Mouse (Mus musculus) ovary, postnatal 10 days (tissue): ENCODE results near the gene Pim3.

Source experiments
- DNase-seq: peaks from one replicate; pipeline ENCODE4 v3.0.0; 2022; ENCODE audit warnings: low spot score

Pim3 gene

GRCm38 (mm10) chr15:88881253-88882044, 19.5 kb downstream of the Pim3 start:
- DNase-seq = no peak

GRCm38 (mm10) chr15:88882851-88883250, 20.9 kb downstream of the Pim3 start:
- DNase-seq = no peak

DNA sequence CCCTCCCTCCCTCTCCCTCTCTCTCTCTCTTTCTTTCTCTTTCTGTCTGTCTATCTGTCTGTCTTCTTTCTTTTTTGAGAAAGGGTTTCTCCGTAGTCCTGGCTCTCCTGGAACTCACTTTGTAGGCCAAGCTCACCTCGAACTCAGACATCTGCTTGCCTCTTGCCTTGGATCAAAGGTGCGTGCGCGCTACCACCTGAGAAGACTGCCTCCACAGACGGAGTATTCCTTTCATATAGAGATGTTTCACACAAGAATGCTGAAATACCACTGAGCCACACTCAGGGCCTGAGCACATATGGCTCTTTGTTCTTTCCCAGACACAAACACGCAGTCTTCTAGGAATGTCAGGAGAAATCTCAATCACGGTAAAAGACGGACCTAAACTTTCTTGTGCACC, 21.4 kb downstream of the Pim3 start:
- DNase-seq = no peak

- no peak for DNase-seq
Measured at GRCm38 (mm10) chr15:88885376-88885775, 23.4 kb downstream of the Pim3 start.

DNA sequence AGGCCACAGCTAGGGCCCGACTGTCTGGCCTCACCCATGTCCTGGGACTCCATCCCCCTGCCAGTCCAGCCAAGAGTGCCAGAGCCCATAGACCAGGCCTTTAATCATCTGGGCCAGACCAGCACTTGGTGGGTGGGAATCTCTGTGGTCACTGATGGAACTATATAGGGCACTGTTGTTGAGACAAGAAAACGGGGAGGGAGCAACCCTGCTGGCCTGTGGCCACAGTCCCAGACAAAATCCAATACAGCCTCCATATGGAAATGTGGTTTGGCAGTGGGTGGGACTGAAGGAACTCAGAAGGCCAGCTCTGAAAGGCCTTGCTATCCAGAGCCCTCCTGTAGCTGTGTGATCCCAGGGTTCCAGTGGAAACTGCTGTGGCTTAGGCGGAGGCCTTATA, 27.0 kb downstream of the Pim3 start:
- no peak for DNase-seq

- no peak for DNase-seq
Measured at GRCm38 (mm10) chr15:88889994-88890393, 28.0 kb downstream of the Pim3 start.

- DNase-seq = no peak
Measured at GRCm38 (mm10) chr15:88890751-88891675, 29.0 kb downstream of the Pim3 start.

DNA sequence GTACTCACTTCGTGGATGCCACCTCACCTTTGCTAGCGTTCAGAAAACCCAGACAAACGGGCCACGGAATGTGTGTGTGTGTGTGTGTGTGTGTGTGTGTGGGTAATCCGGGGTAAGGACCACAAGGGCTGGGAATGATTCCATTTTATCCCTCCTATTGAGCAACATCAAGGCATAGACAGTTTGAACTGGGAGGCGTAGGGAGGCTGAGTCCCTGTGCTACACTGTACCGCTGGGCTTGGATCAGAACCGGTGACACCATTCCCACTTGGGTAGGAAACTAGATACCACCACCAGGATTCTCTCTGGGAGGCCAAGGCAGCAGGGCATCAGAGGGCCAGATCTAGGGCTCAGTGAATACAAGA, 29.7 kb downstream of the Pim3 start:
- no peak for DNase-seq

DNA sequence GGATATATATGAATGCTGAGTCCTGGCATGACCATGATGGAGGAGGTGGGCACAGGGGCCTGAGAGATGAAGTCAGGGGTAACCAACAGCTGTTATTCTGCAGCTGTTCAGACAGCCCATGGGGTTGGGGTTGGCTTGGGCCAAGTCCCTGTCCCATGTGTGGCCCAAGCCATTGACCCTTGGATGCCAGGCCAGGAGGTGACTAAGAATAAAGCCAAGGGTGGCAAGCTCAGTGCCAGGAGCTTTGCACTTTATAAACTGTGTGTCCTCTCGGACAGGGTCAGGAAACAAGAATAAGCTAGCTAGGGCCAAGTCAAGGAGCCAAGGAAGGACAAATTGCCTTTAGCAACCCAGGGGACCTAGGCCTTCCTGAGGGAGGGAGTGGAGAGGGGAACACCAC, 30.3 kb downstream of the Pim3 start:
- no peak for DNase-seq

- no peak for DNase-seq
Measured at GRCm38 (mm10) chr15:88892876-88893275, 30.9 kb downstream of the Pim3 start.

- no peak for DNase-seq
Measured at GRCm38 (mm10) chr15:88895119-88895518, 33.1 kb downstream of the Pim3 start.

GRCm38 (mm10) chr15:88895891-88896290, 33.9 kb downstream of the Pim3 start:
- DNase-seq = no peak

- DNase-seq = no peak
Measured at GRCm38 (mm10) chr15:88896341-88896980, 34.5 kb downstream of the Pim3 start.

- DNase-seq = no peak
Measured at GRCm38 (mm10) chr15:88902200-88902875, 40.4 kb downstream of the Pim3 start.

- no peak for DNase-seq
Measured at GRCm38 (mm10) chr15:88903086-88903485, 41.1 kb downstream of the Pim3 start.

DNA sequence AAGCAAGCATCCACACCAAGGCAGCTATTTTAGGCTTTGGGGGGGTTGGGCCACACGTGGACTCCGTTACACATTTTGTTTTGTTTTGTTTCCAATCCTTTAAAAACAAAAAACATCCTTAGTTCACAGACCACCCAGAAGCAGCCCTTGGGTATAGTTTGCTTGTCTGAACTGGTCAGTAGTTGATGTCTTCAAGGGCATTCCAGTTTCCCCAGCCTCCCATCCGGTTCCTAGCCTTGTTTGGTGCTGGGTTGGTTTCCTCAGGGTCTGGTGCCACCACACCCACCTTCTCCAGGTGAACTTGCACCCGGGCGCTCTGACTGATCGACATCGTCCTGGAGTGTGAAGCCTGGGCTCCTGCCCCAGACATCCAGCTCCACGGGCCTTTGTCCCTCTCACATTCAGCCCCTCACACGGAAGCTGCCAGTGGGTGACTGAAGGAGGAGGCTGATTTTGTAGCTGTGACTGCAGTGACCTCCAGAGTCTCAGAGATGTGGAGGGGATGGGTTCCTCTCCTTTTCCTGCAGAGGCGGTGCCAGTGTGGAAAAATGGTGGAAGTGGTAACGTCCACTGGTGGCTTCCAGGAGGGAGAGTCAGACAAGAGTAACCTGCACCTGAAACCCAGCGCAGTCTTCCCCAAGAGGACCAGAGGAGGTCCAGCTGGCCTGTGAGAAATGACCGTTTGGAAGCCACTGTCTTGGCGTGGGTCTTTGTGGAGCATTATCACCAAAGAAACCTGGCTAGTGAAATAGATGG, 42.2 kb downstream of the Pim3 start:
- no peak for DNase-seq

- no peak for DNase-seq
Measured at GRCm38 (mm10) chr15:88906347-88906746, 44.4 kb downstream of the Pim3 start.

DNA sequence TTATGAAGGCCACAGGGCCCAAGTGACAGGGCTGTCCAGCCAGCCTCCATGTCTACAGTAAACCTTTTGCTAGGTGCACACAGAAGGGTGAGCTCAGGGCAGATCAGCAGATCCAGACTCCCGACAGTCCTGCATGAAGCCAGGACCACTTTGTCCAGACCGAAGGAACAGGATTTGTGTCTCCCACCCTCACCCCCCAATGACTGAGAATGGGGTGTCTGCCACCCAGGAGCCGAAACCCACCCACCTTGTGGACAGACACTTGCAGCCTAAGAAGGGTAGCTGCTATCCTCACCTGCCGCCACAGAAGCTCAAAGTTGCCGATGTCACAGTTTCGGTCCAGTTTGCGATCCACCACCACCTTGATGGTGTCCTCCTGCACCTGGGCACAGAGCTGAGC, 53.1 kb downstream of the Pim3 start:
- DNase-seq = no peak
